Comparison of ENCODE assay signal across 21 mouse cellular contexts in the genomic region with DNA sequence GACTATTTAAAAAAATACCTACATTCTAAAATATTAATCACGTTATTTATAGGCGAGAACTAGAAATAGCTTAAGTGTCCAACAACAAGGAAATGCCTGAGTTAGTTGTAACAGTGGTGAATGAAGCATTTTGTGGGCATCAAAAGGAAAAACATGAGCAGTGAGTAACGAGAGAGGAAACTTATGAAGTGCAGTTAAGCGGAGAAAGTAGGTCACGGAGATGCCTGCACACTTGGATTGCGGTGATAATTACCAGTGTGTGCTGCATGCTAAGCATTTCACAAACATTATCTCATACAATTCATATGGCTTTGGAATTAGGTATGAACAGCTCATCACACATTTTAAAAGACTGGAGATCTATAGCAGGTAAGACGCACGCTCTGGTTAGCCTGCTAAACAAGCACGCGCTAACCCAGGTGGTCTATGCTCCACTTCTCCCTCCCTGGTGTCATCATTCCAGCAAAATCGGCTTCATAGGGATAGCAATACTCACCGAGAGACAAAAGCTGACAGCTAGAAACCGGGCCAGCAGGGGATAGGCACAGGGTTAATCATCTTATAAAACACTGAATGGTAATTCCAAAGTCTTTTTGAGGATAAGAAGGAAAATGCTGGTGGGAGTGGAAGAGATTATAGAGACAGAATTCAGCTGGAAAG. TPM values are rescaled to one million over a fixed set of nuclear protein-coding genes. Genes with fewer than 3 reads are reported as not detected.
"Had no signal": no experiment of that assay in that cellular context is flagged by ENCODE, and none has a peak within 500 bp of the region (broad histone marks: within the 10 kb centered on the region; RNA-seq: fewer than 3 reads in every experiment).

No protein-coding gene starts in this region.

- H3K4me2 ChIP-seq: kidney, embryonic 15.5 days; liver, embryonic 11.5 days; liver, embryonic 15.5 days; neural tube, embryonic 13.5 days had no signal

- DNase-seq: kidney, adult 18-20 months; kidney, postnatal 14 days; lung, adult 2 months; lung, postnatal 36 days; spleen, adult 18-20 months; thymus, adult 18-20 months; thymus, postnatal 14 days had no signal

- H3K36me3 ChIP-seq: kidney, embryonic 15.5 days; limb, embryonic 10.5 days; liver, embryonic 15.5 days; neural tube, embryonic 13.5 days had no signal

- H3K4me3 ChIP-seq: kidney, embryonic 15.5 days; limb, embryonic 10.5 days; liver, embryonic 15.5 days; neural tube, embryonic 13.5 days had no signal

- ATAC-seq: lung, postnatal 0 days had no signal

- H3K4me1 ChIP-seq: limb, embryonic 10.5 days; liver, embryonic 15.5 days; neural tube, embryonic 13.5 days had no signal

- H3K9ac ChIP-seq: kidney, embryonic 15.5 days; liver, embryonic 15.5 days; neural tube, embryonic 13.5 days had no signal

- H3K27ac ChIP-seq: kidney, embryonic 15.5 days; limb, embryonic 10.5 days; liver, embryonic 15.5 days; neural tube, embryonic 13.5 days had no signal

- H3K9me3 ChIP-seq: kidney, embryonic 15.5 days; limb, embryonic 10.5 days; liver, embryonic 15.5 days; neural tube, embryonic 13.5 days had no signal

RNA-seq across cellular contexts. Expression of a gene that starts 21.5 kb away (rescaled TPM):
- total RNA-seq: layer of hippocampus, adult 8-10 months; layer of hippocampus, postnatal 14 days; left cerebral cortex, adult 18-20 months; left cerebral cortex, postnatal 14 days; megakaryocyte progenitor cell, adult 5-6 weeks; monocyte, adult 5-6 weeks had no signal
- polyA plus RNA-seq: kidney, embryonic 15.5 days; large intestine, adult 2 months; limb, embryonic 10.5 days; limb, embryonic 14.5 days; liver, embryonic 11.5 days; liver, embryonic 15.5 days; lung, postnatal 0 days; neural tube, embryonic 13.5 days had no signal
